Mouse (Mus musculus): ENCODE measurements around the gene Fn3krp.
A peak's percentile ranks its signal among the peaks of the same experiment; 100 is the strongest.

Gene Fn3krp

GRCm38 (mm10) chr11:121420830-121421552 lies at the start of gene Fn3krp:
Fn3krp (plus strand) TSS chr11:121421401.
- DNase-seq (ENCODE audit: inconsistent age in 2 of 2, low spot score in 1 of 2), result peak; percentile 99 to 100

DNA sequence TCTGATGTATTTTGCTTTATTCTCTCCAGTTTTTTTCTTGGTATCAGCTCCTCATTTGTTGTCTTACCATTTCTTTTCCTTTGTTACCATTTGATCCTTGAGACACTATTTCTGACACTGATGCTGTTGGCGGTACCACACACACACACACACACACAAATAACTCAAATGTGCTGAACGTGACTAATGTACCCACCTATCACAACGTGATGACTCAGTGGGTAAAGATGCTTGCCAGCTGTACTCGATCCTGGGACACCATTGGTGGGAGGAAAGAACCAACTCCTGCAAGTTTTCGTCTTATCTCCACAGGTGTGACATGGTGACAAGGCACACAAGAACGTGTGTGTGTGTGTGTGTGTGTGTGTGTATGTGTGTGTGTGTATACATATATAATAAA lies 47.9 kb upstream of the Fn3krp start:
- no peak for DNase-seq (ENCODE audit: inconsistent age in 2 of 2, low spot score in 1 of 2)

DNA sequence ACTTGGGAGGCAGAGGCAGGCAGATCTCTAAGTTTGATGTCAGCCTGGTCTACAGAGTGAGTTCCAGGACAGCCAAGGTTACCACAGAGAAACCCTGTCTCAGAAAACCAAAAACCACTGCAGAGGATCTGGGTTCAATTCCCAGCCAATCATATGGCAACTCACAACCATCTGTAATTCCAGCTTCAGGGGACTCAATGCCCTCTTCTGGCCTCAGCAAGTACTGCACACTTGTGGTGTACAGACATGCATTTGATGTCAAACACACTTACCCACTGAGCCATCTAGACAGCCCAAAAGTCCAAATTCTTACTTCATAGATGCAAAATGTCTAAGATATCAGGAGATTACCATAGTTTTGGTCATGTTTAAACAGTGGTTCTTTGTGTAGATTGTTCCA lies 42.6 kb upstream of the Fn3krp start:
- no peak for DNase-seq (ENCODE audit: inconsistent age in 2 of 2, low spot score in 1 of 2)

DNA sequence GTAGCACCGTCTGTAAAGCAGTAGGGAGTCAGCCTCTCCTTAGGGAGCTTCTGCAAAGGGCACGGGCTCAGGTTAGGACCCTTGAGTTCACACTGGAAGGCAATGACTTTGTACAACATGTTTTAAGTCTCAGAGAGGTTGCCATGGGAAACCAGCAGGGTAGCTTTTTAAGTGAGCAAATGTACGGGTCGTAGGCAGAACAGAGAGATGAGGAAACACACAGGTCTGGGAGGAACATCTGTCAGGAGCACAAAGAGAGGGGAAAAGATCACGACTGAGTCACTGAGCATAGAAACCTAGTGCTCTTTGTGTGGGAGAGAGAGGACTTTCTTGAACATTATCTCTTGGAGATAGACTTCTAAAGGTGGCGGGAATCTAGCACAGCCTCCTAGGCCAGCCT lies 40.9 kb upstream of the Fn3krp start:
- DNase-seq (ENCODE audit: inconsistent age in 2 of 2, low spot score in 1 of 2), result no peak

DNA sequence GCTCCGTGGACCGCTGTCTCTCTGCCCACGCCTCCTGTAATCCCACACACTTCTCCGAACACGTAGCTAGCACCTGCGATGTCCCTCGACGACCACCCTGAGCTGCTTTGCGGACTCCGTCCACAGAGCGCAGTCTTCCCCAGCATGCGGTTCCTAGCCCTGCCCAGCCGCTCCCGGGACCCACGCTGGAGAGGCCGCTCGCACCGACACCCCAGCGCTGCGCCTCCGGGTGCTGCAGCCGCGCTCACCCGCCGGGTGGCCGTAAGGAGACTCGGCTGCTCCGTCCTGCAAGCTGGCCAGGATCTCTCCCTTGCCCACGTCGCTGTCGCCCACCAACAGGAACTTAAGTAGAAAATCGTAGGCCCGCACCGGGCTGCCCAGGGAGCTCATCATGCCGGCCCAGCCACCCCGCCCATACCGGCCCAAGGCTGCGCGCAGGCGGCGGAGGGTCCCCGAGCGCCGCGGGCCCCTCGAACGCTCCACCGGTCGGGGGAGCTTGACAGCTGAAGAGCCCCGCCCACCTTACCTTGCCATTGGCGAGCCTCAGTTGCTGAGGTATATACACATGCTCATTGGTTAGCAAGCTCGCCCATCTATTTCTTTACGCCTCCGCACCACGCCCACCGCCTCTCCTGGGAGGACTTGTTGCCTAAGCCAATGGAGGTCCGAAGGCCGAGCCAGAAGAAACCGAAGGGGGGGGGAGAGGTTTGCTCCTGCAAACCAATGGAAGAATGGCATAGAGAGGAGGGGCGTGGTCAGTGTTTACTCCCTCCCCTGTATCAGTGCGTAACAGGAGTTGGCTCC lies 33.2 kb upstream of the Fn3krp start, which contains the start of gene Rab40b:
Gene Rab40b (minus strand): TSS at position 502 of the 804 bp plus-strand sequence.
- DNase-seq (ENCODE audit: inconsistent age in 2 of 2, low spot score in 1 of 2), result peak; percentile 95 to 97

DNA sequence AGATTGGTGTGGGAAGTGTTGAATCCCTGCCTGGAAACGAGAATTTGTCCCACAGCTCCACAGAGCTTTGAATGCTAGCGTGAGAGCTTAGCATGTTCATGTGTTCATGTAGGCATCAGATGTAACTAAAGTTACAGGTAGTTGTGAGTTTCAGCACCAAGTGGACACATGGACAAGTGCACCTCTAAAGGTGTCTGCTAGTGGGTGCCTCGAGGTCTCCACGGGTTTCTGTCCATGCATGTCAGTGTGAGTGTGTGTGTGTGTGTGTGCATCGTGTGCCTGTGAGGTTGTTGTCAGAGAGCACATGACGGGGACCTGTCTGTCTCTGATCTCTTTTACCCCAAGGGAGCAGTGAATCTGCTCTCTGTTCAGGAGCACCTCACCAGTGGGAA lies 32.7 kb upstream of the Fn3krp start:
- no peak for DNase-seq (ENCODE audit: inconsistent age in 2 of 2, low spot score in 1 of 2)

DNA sequence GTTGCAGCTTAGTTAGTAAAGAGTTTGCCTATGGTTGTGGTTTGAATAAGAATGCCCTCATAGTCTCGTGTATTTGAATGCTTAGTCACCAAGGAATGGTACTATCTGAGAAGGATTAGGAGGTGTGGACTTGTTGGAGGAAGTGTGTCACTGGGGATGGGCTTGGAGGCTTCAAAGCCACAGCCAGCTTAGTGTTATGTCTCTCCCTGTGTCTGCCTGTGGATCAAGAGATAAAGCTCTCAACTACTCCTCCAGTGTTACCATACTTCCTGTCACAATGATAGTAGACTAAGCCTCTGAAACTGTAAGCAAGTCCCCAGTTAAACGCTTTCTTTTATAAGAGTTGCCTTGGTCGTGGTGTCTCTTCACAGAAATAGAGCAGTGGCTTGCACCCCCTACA lies 30.4 kb upstream of the Fn3krp start:
- no peak for DNase-seq (ENCODE audit: inconsistent age in 2 of 2, low spot score in 1 of 2)

GRCm38 (mm10) chr11:121392405-121392804 lies 28.8 kb upstream of the Fn3krp start:
- no peak for DNase-seq (ENCODE audit: inconsistent age in 2 of 2, low spot score in 1 of 2)

- DNase-seq (ENCODE audit: inconsistent age in 2 of 2, low spot score in 1 of 2), result no peak
Observed at GRCm38 (mm10) chr11:121407366-121408155, 13.6 kb upstream of the Fn3krp start.

- no peak for DNase-seq (ENCODE audit: inconsistent age in 2 of 2, low spot score in 1 of 2)
Observed at GRCm38 (mm10) chr11:121414762-121415161, 6.4 kb upstream of the Fn3krp start.

DNA sequence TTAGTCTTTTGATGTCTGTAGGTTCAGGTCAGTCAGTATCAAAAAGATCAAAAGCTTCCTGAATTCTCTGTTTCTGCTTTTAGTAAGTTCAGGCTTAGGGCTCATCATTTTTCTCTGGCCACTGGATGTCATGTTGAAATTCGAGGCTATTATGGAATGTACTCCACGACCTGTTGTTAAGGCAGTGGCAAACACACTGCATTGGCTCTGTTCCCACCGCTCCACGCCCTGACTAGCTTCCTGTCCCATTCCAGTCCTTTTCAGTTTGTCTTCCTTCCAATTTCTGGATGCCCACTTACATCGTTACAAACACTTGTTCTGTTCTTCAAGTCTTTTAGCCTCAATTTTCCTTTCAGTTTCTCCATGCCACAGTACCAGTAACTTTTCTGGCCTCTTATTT lies 5.8 kb upstream of the Fn3krp start:
- no peak for DNase-seq (ENCODE audit: inconsistent age in 2 of 2, low spot score in 1 of 2)

- no peak for DNase-seq (ENCODE audit: inconsistent age in 2 of 2, low spot score in 1 of 2)
Observed at GRCm38 (mm10) chr11:121417971-121418370, 3.2 kb upstream of the Fn3krp start.

DNA sequence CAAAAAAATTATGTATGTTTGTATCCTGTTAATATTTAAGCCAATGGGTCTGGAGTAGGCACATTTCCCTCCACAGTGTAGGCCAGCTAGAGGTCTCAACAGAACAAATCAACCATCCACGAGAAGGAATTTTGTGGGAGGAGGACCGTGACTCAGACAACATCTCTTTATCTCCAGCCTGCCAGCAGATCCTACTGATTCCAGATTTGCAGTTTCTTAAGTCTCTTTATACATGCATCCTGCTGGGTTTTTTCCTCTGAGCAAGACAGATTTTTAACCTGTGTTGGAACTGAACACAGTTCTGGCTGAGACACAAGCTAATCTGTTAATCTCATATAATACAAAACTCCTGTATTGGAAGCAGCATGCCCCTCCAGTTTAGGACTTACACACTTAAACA lies 2.3 kb upstream of the Fn3krp start:
- DNase-seq (ENCODE audit: inconsistent age in 2 of 2, low spot score in 1 of 2), result no peak

GRCm38 (mm10) chr11:121420379-121420778 lies 822 bp upstream of the Fn3krp start:
- DNase-seq (ENCODE audit: inconsistent age in 2 of 2, low spot score in 1 of 2), result no peak

- no peak for DNase-seq (ENCODE audit: inconsistent age in 2 of 2, low spot score in 1 of 2)
Observed at GRCm38 (mm10) chr11:121421553-121422173, 462 bp downstream of the Fn3krp start.

GRCm38 (mm10) chr11:121433397-121433796 lies 12.2 kb downstream of the Fn3krp start:
- no peak for DNase-seq (ENCODE audit: inconsistent age in 2 of 2, low spot score in 1 of 2)

- peak; percentile 92 to 96 for DNase-seq (ENCODE audit: inconsistent age in 2 of 2, low spot score in 1 of 2)
Observed at GRCm38 (mm10) chr11:121434156-121435155, 13.3 kb downstream of the Fn3krp start, which contains the start of gene Fn3k. Fn3k (plus strand) TSS chr11:121434913.

GRCm38 (mm10) chr11:121437236-121437635 lies 16.0 kb downstream of the Fn3krp start:
- no peak for DNase-seq (ENCODE audit: inconsistent age in 2 of 2, low spot score in 1 of 2)

- DNase-seq (ENCODE audit: inconsistent age in 2 of 2, low spot score in 1 of 2), result no peak
Observed at GRCm38 (mm10) chr11:121439686-121440292, 18.6 kb downstream of the Fn3krp start.

Measured in adrenal gland, adult (tissue).